Mouse (Mus musculus): Measurements from ENCODE around the gene Lcmt1.

- TF ChIP-seq CTCF (IDR thresholded peaks at IDR 0.05; ENCODE audit: borderline replicate concordance, insufficient read depth, low read depth, low read length): no peak
- no peak for TF ChIP-seq POLR2A (IDR thresholded peaks at IDR 0.05; ENCODE audit: borderline replicate concordance, insufficient read depth, low read length)
Observed at GRCm38 (mm10) chr7:123411109-123411508, 41.5 kb downstream of the Lcmt1 start.

Data from cerebellum, adult 2 months (tissue).